Mouse (Mus musculus) stomach, embryonic 15.5 days (tissue): Measurements from ENCODE around the gene Mark4. TPM values are rescaled to one million over a fixed set of nuclear protein-coding genes. Genes with fewer than 3 reads are reported as not detected.

Experiments
- ATAC-seq: fragments of 200-750 bp; cut with Nextera tagmentation; 2 replicates; pipeline ENCODE4 v1.8.0; 2017; ENCODE audit warnings: low read depth, moderate number of reproducible peaks, moderate TSS enrichment; ENCODE audit not compliant: insufficient read depth, low FRiP score
- H3K27ac ChIP-seq: fragments of 300-500 bp; sonication (generic); 2 replicates; pipeline ENCODE4 v1.5.1; 2015; ENCODE audit warnings: mild to moderate bottlenecking, inconsistent platforms
- H3K27me3 ChIP-seq: fragments of 300-500 bp; sonication (generic); replicated peaks from 2 replicates; pipeline ENCODE4 v1.6.1; 2015; ENCODE audit warnings: inconsistent platforms
- H3K36me3 ChIP-seq: fragments of 300-500 bp; sonication (generic); 2 replicates; pipeline ENCODE4 v1.6.1; 2015; ENCODE audit warnings: inconsistent platforms
- H3K4me1 ChIP-seq: fragments of 300-500 bp; sonication (generic); 2 replicates; pipeline ENCODE4 v1.6.1; 2015; ENCODE audit warnings: inconsistent platforms
- H3K4me2 ChIP-seq: fragments of 300-500 bp; sonication (generic); 2 replicates; pipeline ENCODE4 v1.6.1; 2015; ENCODE audit warnings: mild to moderate bottlenecking, inconsistent platforms
- H3K4me3 ChIP-seq: fragments of 300-500 bp; sonication (generic); replicated peaks from 2 replicates; pipeline ENCODE4 v1.5.1; 2015; ENCODE audit warnings: inconsistent platforms
- H3K9ac ChIP-seq: fragments of 300-500 bp; sonication (generic); 2 replicates; pipeline ENCODE4 v1.6.1; 2015; ENCODE audit warnings: inconsistent platforms
- H3K9me3 ChIP-seq: fragments of 300-500 bp; sonication (generic); 2 replicates; pipeline ENCODE4 v1.6.1; 2016; ENCODE audit warnings: inconsistent platforms
- WGBS: fragments of 180-500 bp; shearing (Covaris S2); methylation state at CpG from one replicate; pipeline ENCODE4 v1.1.7; 2015; 5-methylcytosine and 5-hydroxymethylcytosine counted together
- polyA plus RNA-seq: library from polyadenylated mRNA; unstranded; fragments of >200 nt; fragmentation: Nextera tagmentation; extraction: Ambion mirVana; gene quantifications from 2 replicates; pipeline ENCODE4 v1.2.1, GENCODE M21; 2015

Mark4 gene
- polyA plus RNA-seq, 1 experiment from 2014 or later = 7.8 TPM

- Histone ChIP-seq H3K9ac (no peak overlapping the region), H3K9me3 (no peaks in the 10 kb centered on the region), H3K4me3 (no peak overlapping the region), H3K36me3 (peaks cover 66% of the 10 kb centered on the region), H3K4me2 (no peak overlapping the region), H3K27ac (no peak overlapping the region), H3K4me1 (no peaks in the 10 kb centered on the region), H3K27me3 (no peaks in the 10 kb centered on the region)
- WGBS = 80% methylated on average over 15 of the region's 15 CpGs
- ATAC-seq = no peak
Measured at GRCm38 (mm10) chr7:19427999-19428650, 30.5 kb downstream of the Mark4 start.

- Histone ChIP-seq H3K4me2 (no peak overlapping the region), H3K9me3 (no peaks in the 10 kb centered on the region), H3K9ac (no peak overlapping the region), H3K36me3 (peaks cover 54% of the 10 kb centered on the region), H3K27me3 (0 out of 2 replicates have a peak, but pooled peaks cover 5% of the 10 kb centered on the region), H3K4me1 (no peaks in the 10 kb centered on the region), H3K4me3 (no peak overlapping the region), H3K27ac (no peak overlapping the region)
- no peak for ATAC-seq
- WGBS = 91% methylated on average over 6 of the region's 6 CpGs
Measured at GRCm38 (mm10) chr7:19426888-19427287, 31.7 kb downstream of the Mark4 start.

GRCm38 (mm10) chr7:19426349-19426748 lies 32.3 kb downstream of the Mark4 start:
- Histone ChIP-seq H3K27ac (no peak overlapping the region), H3K9me3 (no peaks in the 10 kb centered on the region), H3K4me3 (no peak overlapping the region), H3K4me1 (no peaks in the 10 kb centered on the region), H3K36me3 (peaks cover 48% of the 10 kb centered on the region), H3K27me3 (0 out of 2 replicates have a peak, but pooled peaks cover 6% of the 10 kb centered on the region), H3K9ac (no peak overlapping the region), H3K4me2 (no peak overlapping the region)
- no peak for ATAC-seq
- WGBS = 73% methylated on average over 6 of the region's 6 CpGs

- ATAC-seq = no peak
- Histone ChIP-seq H3K4me2 (no peak overlapping the region), H3K36me3 (peaks cover 31% of the 10 kb centered on the region), H3K27ac (no peak overlapping the region), H3K9me3 (no peaks in the 10 kb centered on the region), H3K4me3 (no peak overlapping the region), H3K9ac (no peak overlapping the region), H3K27me3 (peaks cover 20% of the 10 kb centered on the region), H3K4me1 (no peaks in the 10 kb centered on the region)
- WGBS = 60% methylated on average over 4 of the region's 4 CpGs
Measured at GRCm38 (mm10) chr7:19424051-19424450, 34.6 kb downstream of the Mark4 start.

GRCm38 (mm10) chr7:19423083-19423482 lies 35.5 kb downstream of the Mark4 start:
- no peaks in the 10 kb centered on the region for H3K9me3 ChIP-seq
- 89% methylated on average over 3 of the region's 3 CpGs for WGBS
- no peaks in the 10 kb centered on the region for H3K4me1 ChIP-seq
- peaks cover 26% of the 10 kb centered on the region for H3K27me3 ChIP-seq
- no peak for ATAC-seq
- no peak overlapping the region for H3K27ac ChIP-seq
- H3K9ac ChIP-seq = no peak overlapping the region
- H3K4me2 ChIP-seq = no peak overlapping the region
- H3K4me3 ChIP-seq = no peak overlapping the region
- H3K36me3 ChIP-seq = peaks cover 27% of the 10 kb centered on the region

GRCm38 (mm10) chr7:19420821-19421636 lies 37.6 kb downstream of the Mark4 start:
- no peaks in the 10 kb centered on the region for H3K9me3 ChIP-seq
- peaks cover 9% of the 10 kb centered on the region; the same call in 1 of the 2 replicates for H3K36me3 ChIP-seq
- ATAC-seq = peak; percentile 92
- H3K9ac ChIP-seq = no peak overlapping the region
- H3K4me3 ChIP-seq = peak overlapping the region; percentile 31
- 11% methylated on average over 43 of the region's 43 CpGs for WGBS
- peaks cover 29% of the 10 kb centered on the region for H3K27me3 ChIP-seq
- peak overlapping the region; percentile 58 for H3K4me2 ChIP-seq
- H3K27ac ChIP-seq = no peak overlapping the region
- no peaks in the 10 kb centered on the region for H3K4me1 ChIP-seq

GRCm38 (mm10) chr7:19420121-19420520 lies 38.5 kb downstream of the Mark4 start:
- Histone ChIP-seq H3K27ac (no peak overlapping the region), H3K4me1 (no peaks in the 10 kb centered on the region), H3K9me3 (no peaks in the 10 kb centered on the region), H3K4me3 (no peak overlapping the region; the same call in 1 of the 2 replicates), H3K4me2 (peak overlapping the region; percentile 43), H3K9ac (no peak overlapping the region), H3K36me3 (no peaks in the 10 kb centered on the region), H3K27me3 (peaks cover 29% of the 10 kb centered on the region)
- no peak for ATAC-seq
- 5% methylated on average over 28 of the region's 28 CpGs for WGBS

GRCm38 (mm10) chr7:19416590-19416989 lies 42.0 kb downstream of the Mark4 start:
- H3K9ac ChIP-seq = no peak overlapping the region
- no peaks in the 10 kb centered on the region for H3K4me1 ChIP-seq
- 70% methylated on average over 15 of the region's 15 CpGs for WGBS
- no peak overlapping the region for H3K4me2 ChIP-seq
- H3K36me3 ChIP-seq = no peaks in the 10 kb centered on the region
- no peak overlapping the region for H3K27ac ChIP-seq
- H3K9me3 ChIP-seq = no peaks in the 10 kb centered on the region
- peaks cover 23% of the 10 kb centered on the region for H3K27me3 ChIP-seq
- H3K4me3 ChIP-seq = no peak overlapping the region
- no peak for ATAC-seq

- Histone ChIP-seq H3K27me3 (peaks cover 4% of the 10 kb centered on the region; the same call in 1 of the 2 replicates), H3K9me3 (no peaks in the 10 kb centered on the region), H3K36me3 (no peaks in the 10 kb centered on the region), H3K4me2 (no peak overlapping the region), H3K9ac (no peak overlapping the region), H3K4me1 (0 out of 2 replicates have a peak, but pooled peaks cover 2% of the 10 kb centered on the region), H3K27ac (no peak overlapping the region), H3K4me3 (no peak overlapping the region)
- no peak for ATAC-seq
- 85% methylated on average over 3 of the region's 3 CpGs for WGBS
Measured at GRCm38 (mm10) chr7:19413525-19413924, 45.1 kb downstream of the Mark4 start.

GRCm38 (mm10) chr7:19411783-19412182 lies 46.8 kb downstream of the Mark4 start:
- 84% methylated on average over 5 of the region's 5 CpGs for WGBS
- Histone ChIP-seq H3K36me3 (no peaks in the 10 kb centered on the region), H3K9me3 (no peaks in the 10 kb centered on the region), H3K27ac (no peak overlapping the region), H3K4me2 (no peak overlapping the region), H3K27me3 (no peaks in the 10 kb centered on the region; the same call in 1 of the 2 replicates), H3K9ac (no peak overlapping the region), H3K4me1 (0 out of 2 replicates have a peak, but pooled peaks cover 2% of the 10 kb centered on the region), H3K4me3 (no peak overlapping the region)
- ATAC-seq = no peak

- Histone ChIP-seq H3K9ac (no peak overlapping the region), H3K36me3 (no peaks in the 10 kb centered on the region), H3K27ac (no peak overlapping the region), H3K4me2 (no peak overlapping the region), H3K9me3 (no peaks in the 10 kb centered on the region), H3K4me3 (no peak overlapping the region), H3K4me1 (0 out of 2 replicates have a peak, but pooled peaks cover 2% of the 10 kb centered on the region), H3K27me3 (peaks cover under 1% of the 10 kb centered on the region; the same call in 1 of the 2 replicates)
- peak; percentile 41 for ATAC-seq
- 73% methylated on average over 11 of the region's 11 CpGs for WGBS
Measured at GRCm38 (mm10) chr7:19410766-19411344, 47.8 kb downstream of the Mark4 start.

- no peak for ATAC-seq
- H3K9ac ChIP-seq = no peak overlapping the region
- no peaks in the 10 kb centered on the region for H3K36me3 ChIP-seq
- H3K4me1 ChIP-seq = 0 out of 2 replicates have a peak, but pooled peaks cover 2% of the 10 kb centered on the region
- peaks cover 9% of the 10 kb centered on the region for H3K27me3 ChIP-seq
- H3K27ac ChIP-seq = no peak overlapping the region
- WGBS = 42% methylated on average over 6 of the region's 6 CpGs
- H3K4me2 ChIP-seq = no peak overlapping the region
- H3K4me3 ChIP-seq = no peak overlapping the region
- no peaks in the 10 kb centered on the region for H3K9me3 ChIP-seq
Measured at GRCm38 (mm10) chr7:19409753-19410152, 48.9 kb downstream of the Mark4 start.
